Mouse (Mus musculus): ENCODE measurements at regions not wholly inside any gene's neighbourhood (a gene's known extent, or its start where the extent isn't known, plus 50 kb on each side); places are given as distances from the start of the nearest gene placed in this dataset.

DNA sequence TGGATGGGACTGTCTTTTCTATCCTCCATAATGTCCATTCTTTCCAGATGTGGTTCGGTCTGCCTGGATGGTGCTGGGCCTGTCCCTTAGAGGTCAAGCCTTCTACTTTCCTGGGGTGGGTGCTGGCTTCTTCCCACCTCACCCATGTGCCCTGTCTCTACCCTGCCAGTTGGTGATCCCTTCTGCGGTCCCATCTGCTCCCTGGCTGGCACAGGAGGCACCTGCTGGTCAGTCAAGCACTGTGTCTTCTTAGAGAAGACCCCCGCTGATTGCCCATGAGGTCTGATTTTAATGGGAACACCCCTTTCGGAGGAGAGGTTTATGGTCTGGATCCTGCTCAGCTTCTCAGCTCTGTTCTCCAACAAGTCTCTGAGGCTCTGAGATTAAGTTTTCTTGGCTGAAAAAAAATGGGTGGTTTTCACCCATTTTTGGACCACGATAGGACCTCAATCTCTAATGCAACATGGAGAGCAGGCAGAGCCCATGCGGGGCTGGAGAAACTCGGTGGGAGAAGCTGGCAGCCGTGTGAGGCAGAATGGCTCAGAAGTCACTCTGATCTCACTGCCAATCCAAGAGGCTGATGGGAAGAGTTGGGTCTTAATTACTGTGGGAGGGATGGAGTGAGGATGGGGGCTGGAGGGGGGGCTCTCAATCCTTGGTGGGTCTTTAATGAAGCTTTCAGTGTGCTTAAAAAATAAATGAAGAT is 78.5 kb upstream of the Igsf21 start:
- intact Hi-C loops (cut with DNase I) = no loop called here
- DNase-seq = peak; percentile 68

DNA sequence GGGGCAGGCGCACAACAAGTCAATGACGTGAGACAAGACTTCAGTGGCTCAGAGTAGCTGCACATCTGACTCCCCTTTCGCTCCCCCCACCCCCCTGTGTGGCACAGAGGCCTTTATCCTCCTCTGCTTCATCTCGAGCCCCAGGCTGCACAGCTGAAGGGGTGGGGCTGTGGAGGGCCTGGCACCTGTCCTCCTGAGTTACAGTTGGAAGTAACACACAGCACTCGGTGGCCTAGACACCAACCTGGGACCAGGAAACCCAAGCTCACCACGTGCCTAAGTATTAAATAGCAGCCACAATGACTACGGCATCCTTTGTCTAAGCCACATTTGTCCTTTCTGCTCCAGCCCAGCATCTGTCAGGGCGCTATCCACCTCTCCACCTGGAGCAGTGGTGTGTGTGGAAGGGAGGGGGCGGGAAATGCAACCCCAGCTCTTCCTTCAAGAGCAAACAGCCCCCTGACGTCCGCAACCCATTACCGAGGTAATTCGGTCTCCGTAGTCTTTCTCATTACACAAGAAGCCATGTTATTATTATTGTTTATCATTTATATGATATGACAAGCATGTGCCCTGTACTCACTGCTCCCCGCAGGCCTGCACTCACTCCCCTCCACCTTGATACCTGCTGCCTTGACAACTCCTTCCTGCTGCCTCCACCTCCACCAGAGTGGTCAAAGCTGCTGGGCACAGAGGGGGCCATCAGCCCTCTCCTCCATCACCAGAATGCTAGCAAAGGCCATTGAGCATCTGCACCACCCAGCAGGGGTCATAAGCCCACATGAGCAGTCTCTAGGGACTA is 73.7 kb upstream of the Igsf21 start:
- intact Hi-C loops (cut with DNase I) = no loop called here
- DNase-seq = no peak

GRCm38 (mm10) chr4:140312635-140313034 is 66.1 kb upstream of the Igsf21 start:
- no peak for DNase-seq
- intact Hi-C loops (cut with DNase I) = no loop called here

DNA sequence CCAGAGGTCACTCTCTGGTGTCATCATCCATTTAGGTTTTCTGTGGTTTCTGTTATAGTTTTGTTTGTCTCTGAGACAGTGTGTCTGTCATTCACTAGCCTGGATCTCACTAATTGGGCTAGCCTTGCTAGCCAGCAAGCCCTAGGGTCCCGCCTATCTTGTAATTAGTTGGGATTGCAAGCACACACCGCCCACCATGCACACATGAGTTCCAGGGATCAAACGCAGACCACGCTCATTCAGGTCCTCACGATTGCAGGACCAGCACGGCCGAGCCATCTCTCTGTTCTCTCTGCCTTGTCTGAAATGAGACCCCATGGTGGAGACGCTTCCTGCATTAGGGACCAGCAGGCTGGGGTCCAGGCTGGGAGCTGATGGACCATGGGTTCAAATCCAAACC is 60.9 kb upstream of the Igsf21 start:
- intact Hi-C loops (cut with DNase I) = loop anchor here (5.0 kb wide), 1 partner anchor 60 kb away; no protein-coding TSS in a partner anchor
- DNase-seq = no peak

GRCm38 (mm10) chr4:140304960-140305359 is 58.4 kb upstream of the Igsf21 start:
- no peak for DNase-seq
- intact Hi-C loops (cut with DNase I) = loop anchor here (5.0 kb wide), 1 partner anchor 62 kb away; no protein-coding TSS in a partner anchor

DNA sequence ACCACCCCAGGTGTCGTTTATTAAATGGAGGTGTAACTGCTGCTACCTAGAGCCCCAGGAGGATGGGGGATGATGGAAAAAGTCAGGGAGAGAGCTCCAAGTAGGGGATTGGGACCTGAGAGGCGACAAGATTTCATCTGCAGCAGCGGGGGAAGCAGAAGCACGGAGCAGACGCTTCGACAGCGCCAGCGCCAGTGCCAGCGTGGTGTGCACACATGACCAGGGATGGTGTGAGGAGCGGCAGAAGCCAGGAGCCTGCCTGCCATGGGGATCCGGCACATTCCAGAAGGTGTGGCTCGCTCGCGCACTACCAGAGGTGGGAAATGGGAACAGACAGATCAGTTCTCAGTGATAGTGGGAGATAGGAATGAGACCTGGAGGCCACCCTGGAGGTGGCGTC is 55.1 kb upstream of the Igsf21 start:
- intact Hi-C loops (cut with DNase I) = no loop called here
- no peak for DNase-seq

- no peak for DNase-seq
- intact Hi-C loops (cut with DNase I) = no loop called here
Measured at GRCm38 (mm10) chr4:140297912-140298620, 51.5 kb upstream of the Igsf21 start.
